Mouse (Mus musculus): ENCODE measurements around the gene Fbxo24.

- TF ChIP-seq HCFC1 (IDR thresholded peaks at IDR 0.05; ENCODE audit: borderline replicate concordance, insufficient read depth, low read length) (no peak), MAFK (IDR thresholded peaks at IDR 0.05; ENCODE audit: insufficient read depth, low read depth, low read length) (no peak)
These were observed 16.9 kb upstream of the Fbxo24 start, which contains the start of gene Irs3 for GRCm38 (mm10) chr5:137645652-137646091.

Measured in ES-E14 (cell line).